Mouse (Mus musculus): ENCODE data around the gene 4930503B20Rik. TPM values are rescaled to one million over a fixed set of nuclear protein-coding genes. Genes with fewer than 3 reads are reported as not detected.

Gene 4930503B20Rik
- total RNA-seq, 2 experiments from 2014 or later = not detected

DNA sequence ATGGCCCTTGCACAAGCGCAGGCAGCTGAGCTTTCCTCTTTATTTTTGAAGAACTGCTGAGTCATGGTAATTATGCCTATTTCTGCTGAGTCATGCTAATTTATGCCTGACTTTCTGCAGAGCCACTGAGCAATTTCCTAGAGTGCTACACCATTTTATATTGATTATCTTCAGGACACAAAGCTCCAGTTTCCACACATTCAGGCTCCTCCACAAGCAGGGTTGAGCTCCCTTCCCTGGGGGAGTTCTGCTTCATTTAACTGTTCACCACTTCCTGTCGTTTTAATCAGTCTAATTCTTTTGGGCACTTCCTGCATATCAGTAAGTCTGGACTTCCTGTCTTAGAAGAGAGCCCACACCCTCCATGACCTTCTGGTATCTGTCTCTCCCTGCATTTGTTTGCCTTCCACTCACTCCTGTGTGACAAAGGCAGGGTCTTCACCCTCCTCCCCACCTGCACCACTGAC, 4.0 kb upstream of the 4930503B20Rik start:
- intact Hi-C loops (cut with DNase I; ENCODE audit: low total_unique reads) = no loop called here

DNA sequence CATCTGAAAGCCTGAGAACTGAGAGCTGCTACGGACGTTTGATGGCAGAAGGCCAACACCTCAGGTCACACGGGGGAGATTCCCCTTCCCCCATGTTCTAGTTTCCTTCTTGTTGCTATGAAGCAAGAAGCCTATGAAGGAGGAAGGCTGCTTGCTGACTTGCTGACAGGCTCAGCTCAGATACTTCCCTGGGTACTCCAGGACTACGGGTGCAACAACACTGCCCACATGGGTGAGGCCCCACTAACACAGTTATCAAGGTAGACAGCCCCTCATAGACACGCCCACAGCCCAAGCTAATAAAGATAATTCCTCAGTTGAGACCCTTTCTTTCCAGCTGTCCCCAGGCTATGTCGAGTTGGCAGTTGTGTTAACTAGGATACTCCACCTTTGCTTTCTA, 2.6 kb upstream of the 4930503B20Rik start:
- no peak for DNase-seq
- intact Hi-C loops (cut with DNase I; ENCODE audit: low total_unique reads) = no loop called here

More for the DNA sequence above, 4.0 kb upstream of the 4930503B20Rik start:
- no peak for DNase-seq

DNA sequence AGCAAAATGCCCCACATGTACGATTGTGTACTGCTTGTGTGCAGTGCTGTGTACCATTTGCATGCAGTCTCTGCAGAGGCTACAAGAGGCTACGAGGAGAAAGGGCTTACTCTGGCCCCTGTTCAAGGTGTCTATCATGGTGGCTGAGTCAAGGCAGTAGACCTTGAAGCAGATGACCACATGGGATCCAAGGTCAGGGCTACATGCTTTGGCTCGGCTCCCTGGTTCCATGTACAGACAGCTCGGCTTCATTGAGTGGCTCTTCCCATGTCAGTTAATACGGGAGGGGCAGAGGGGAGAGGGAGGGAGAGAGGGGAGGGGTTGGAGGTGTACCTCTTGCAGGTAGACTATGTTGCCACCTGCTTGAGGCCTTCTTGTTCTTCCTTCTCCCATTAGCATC, 1.3 kb upstream of the 4930503B20Rik start:
- intact Hi-C loops (cut with DNase I; ENCODE audit: low total_unique reads) = no loop called here
- DNase-seq = no peak

DNA sequence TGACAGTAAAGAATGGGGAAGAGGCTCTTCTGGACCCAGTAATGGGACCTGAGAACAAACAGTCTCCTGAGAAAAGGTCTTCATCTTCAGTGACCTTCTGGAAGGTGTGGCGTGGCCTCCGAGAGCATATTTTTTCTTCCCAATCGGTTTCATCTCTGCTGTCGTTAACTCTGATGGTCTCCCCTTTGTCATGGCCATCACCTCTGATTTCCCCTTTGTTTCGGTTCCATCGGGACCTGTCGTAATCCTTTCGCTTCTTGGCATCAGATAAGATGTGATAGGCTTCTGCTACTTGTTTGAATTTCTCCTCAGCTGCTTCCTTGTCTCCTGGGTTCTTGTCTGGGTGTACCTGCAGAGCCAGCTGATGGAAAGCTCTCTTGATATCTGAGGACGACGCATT, 401 bp downstream of the 4930503B20Rik start:
- intact Hi-C loops (cut with DNase I; ENCODE audit: low total_unique reads) = no loop called here
- DNase-seq = no peak

DNA sequence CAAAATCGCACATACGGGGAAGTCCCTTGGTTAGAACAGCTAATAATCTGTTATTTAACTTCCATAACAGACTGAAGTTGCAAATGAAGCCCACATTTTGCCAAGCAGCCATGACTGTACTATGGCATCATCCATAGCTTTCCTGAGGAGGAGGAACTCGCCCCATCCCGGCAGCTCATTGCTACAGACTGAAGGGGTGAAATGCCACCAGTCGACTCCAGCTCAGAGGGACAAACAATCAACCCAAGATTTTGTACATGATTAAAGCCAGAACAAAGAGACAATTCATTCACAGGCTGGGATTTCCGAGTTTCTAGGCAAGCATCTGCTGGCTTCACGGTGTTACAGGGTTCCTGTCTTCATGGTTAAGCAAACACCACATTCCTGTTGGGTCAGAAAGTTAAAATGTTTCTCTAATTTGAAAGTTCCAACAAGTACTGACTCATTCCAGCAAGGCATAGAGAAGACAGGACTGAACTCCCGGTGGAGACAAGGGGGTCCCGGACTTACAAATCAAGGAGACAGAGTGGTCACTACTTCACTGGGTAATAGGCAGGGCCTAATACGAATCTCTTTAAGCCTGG, 1.7 kb downstream of the 4930503B20Rik start:
- no peak for DNase-seq
- intact Hi-C loops (cut with DNase I; ENCODE audit: low total_unique reads) = no loop called here

DNA sequence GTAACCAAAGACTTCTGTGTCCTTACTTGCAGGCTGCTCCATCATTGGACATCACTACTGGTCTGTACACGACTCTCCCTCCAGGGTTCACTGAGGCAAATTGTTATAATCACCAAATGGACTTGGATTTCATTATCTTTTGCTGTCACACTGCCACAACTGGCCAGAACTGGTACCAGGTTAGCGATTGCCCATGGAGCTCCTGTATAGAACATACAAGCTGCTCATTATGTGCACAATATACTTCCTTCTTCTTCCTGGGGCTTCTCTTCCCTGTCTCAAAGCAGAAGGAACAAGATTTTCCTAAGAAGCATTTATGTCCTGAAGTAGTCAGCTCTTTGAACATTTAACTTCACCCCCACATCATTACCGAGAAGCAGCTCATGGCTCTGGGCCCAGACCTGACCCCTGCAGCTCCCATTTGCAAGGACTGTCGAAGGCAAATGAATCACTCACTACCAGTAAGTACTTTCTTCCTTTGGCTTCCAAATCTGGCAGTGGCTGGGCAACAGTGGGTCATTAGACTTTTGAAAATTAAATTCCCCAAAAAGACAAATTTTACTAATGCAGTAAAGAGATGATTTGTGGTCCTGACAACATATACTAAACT, 9.2 kb downstream of the 4930503B20Rik start:
- intact Hi-C loops (cut with DNase I; ENCODE audit: low total_unique reads) = no loop called here
- DNase-seq = peak; percentile 15

DNA sequence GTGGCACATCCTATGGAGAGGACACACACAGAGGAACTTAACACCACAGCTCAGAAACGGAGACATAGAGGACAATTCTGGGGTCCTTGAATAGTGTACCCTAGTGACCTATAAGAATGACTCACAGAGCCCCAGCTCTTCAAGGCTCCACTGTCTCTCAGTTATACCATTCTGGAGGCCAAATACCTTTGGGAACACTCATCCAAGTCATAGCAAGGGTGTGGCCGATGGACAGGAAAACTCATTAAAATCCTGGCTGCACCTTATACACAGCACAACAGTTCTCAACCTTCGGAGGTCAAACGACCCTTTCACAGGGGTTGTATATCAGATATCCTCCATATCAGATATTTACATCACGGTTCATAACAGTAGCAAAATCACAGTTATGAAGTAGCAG, 18.6 kb downstream of the 4930503B20Rik start:
- no peak for DNase-seq
- intact Hi-C loops (cut with DNase I; ENCODE audit: low total_unique reads) = no loop called here

DNA sequence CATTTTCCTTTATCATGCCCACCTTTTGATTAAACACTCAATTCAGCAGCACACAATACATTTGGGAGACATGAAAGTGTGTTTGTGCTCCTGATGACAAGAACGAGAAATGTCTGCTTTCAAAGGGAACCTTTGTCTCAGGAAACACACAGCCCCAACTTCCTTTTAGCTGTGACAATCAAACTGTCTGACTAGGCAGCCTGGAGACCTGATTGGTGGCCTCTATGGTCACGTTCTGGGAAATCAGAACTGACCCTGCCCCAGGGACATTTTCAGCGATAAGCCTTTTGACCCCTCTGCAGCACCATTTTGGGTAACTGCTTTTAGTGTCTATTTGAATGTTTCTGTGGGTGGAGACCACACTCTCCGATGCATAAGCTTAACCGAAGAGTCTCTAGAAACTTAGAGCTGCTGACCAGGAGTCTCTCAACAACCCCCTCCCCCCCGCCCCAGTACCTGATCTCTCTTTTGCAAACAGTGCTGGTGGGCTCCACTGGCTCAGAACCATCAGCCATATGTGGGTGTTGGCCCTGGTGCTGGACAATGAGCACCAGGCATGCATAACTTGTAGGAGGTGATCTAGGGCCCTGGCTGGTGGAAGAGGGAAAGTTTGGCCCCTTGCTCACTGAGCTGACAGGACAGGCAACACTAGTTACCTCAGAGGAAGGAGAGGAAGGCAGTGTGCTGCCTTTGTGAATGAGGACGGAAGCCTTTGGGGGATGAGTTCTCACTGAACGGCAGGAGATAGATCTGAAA, 22.7 kb downstream of the 4930503B20Rik start:
- DNase-seq = no peak
- intact Hi-C loops (cut with DNase I; ENCODE audit: low total_unique reads) = no loop called here

DNA sequence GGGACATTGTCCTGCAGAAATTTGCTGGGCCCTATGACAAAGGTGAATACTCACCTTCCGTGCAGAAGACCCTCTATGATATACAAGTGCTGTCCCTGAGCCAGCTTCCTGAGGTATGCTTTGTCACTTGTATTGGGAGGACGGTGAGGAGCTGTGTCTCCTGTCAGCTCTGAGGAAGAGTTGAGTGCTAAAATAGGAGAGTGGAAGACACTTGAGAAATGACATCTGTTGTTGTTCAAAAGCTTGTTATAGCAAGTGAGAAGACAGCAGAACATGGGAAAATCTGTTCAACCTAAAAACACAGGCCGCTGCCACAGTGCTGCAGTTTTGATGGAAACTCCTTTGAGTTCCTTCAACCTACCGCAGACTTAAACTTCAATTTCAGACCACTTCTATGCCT, 25.4 kb downstream of the 4930503B20Rik start:
- DNase-seq = no peak
- intact Hi-C loops (cut with DNase I; ENCODE audit: low total_unique reads) = no loop called here

DNA sequence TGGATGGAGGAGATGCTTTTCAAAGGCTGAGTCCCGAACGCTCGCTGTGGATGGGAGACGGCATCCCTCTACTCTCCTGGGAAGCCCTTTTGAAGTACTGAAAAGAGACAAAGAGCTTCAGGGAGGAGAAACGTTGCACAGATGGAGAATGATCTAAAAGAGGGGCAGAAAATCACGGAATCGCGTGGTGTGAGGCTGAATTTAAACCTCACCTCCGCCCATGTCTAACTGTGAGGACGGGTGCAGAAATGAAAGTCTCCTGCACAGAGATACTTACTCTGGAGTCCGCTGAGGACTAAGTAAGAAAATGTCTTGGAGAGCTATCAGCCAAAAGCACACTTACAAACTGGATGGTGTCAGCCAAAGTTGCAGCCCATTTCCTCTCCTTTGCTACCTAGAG, 29.2 kb downstream of the 4930503B20Rik start:
- intact Hi-C loops (cut with DNase I; ENCODE audit: low total_unique reads) = no loop called here
- no peak for DNase-seq

DNA sequence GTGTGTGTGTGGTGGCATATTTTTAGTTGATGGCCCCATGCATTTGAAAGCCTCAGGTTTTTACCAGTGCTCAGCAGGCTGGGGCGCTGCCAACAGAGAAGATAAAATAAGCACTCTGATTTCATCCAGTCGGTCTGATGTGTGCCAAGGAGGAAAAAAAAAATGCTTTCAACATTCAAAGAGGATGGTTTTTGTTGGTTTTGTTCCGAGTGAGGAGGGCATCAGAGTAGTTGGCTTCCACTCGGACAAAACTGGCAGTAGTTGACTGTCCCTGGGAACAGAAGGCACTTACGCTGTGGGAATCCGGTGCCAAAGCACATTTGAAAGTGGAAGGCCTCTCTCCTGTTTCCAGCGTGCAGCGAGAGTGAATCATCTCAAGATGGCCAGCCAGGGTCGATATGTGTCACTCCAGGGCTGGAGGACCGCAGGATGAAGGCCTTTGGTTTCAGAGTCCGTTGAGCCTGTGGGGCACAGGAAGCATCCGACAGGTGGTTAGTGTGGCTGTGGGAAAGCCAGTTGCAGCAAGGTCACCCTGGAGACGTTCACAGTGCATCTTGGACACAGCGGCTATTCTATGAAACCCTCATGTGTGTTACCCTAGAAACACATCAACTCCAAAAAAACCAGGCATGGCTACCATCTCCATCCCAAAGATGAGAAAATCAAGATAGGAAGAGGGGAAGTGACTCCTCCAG, 30.4 kb downstream of the 4930503B20Rik start:
- intact Hi-C loops (cut with DNase I; ENCODE audit: low total_unique reads) = no loop called here
- no peak for DNase-seq

DNA sequence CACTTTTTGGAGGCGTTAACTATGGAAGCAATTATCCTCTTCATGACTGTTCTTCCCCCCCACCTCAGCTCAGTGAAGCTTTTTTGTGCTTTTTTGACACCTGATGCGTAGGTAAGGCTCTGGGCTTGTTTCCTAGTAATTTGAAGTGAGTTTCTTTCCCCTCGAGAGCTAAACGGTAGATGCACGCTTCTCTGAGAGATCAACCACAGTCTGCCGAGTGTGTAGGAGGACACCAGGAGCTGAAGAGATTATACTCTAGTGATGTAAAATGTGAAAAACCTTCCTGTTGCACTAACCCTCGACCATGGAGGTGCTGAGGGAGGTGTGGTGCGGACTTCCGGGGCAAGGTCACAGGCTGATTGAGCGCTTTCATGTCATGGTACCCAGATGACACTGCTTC, 31.0 kb downstream of the 4930503B20Rik start:
- DNase-seq = no peak
- intact Hi-C loops (cut with DNase I; ENCODE audit: low total_unique reads) = no loop called here

DNA sequence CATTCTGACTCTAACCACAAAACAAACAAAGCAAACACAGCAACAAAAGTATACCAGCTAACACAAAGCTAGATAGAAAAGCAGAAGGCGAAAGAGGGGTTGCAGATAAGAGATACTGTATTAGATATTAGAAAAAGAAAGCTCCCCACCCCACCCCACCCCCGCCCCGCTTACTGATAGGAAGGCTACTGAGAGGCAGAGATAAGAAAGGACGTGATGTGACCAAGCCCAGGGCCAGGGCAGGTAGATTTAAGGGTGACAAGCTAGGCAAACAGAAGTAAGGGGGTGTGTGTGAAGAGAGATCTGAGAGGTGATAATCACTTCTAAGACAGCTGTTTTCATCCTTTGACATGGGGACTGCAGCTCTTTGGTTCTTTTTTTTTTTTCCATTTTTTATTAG, 32.8 kb downstream of the 4930503B20Rik start:
- no peak for DNase-seq
- intact Hi-C loops (cut with DNase I; ENCODE audit: low total_unique reads) = no loop called here

DNA sequence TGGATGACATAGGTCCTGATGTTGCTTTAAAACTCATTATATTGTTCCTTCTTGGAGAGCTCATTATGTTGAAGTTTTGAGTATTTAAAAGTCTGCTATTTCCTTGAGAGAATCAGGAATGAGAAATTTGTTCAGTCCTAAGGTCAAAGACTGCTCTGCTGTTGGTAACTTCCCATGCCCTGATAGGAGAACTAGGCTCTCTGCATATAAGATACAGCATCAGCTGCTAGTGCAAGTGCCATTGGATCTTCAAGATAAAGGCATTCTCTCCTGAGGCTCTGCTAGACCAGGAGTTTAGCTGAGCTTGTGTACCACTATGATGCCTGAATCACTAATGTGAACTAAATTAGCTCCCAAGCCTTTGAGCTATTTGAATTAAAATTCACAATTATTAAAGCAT, 33.2 kb downstream of the 4930503B20Rik start:
- no peak for DNase-seq
- intact Hi-C loops (cut with DNase I; ENCODE audit: low total_unique reads) = no loop called here

DNA sequence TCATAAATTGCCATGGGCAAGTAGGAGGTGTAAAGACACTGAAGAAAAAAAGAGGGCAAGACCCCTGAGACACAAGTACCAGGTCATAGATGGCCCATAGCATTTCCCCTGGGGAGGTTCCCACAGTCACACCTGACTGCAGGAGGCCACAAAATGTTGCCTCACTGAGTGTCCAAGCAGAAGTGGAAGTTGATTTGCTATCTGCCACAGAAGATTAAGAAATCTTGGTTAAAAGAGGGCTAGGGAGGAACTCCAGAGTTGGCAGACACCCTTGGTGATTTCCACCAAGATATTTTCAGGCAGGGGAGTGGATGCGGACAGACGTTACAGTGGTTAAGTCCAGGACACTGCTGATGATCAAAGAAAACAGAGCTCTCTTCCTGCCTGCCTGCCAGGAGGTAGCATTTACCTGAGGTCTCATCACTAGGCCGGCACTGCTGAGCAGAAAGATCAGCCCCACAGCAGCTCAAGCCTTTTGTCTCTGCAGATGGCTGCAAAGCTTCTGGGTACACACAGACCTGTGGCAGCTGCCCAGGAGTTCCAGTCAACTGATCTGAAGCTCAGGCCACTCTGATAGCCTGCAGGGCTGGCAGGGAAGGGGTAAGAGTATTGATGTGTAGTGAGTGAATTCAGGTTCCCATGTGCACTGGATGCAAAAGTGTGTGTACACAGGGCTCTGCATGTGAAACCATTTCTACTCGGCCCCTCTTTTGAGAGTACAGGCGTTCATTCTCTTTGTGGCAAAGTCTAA, 34.4 kb downstream of the 4930503B20Rik start:
- intact Hi-C loops (cut with DNase I; ENCODE audit: low total_unique reads) = no loop called here
- no peak for DNase-seq

DNA sequence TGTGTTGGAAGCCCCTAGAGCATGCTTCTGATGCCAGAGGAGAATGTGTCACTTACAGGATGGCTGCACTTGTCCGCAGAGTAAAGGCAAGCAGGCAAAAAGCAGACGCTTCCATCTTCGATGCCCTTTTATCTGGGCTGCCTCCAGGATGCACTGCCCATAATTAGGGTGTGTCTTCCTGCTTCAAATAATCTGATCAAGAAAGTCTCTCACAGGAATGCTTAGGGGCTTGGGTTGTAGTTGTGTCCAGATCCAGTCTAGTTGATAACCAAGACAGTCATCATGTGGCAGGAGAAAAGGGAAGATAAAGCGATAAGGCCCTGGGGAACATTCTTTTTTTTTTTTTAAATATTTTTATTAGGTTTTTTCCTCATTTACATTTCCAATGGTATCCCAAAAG, 35.6 kb downstream of the 4930503B20Rik start, which contains the start of gene Dnase2b:
Dnase2b (minus strand) TSS at position 101 of the 400 bp plus-strand sequence.
- no peak for DNase-seq
- intact Hi-C loops (cut with DNase I; ENCODE audit: low total_unique reads) = no loop called here

DNA sequence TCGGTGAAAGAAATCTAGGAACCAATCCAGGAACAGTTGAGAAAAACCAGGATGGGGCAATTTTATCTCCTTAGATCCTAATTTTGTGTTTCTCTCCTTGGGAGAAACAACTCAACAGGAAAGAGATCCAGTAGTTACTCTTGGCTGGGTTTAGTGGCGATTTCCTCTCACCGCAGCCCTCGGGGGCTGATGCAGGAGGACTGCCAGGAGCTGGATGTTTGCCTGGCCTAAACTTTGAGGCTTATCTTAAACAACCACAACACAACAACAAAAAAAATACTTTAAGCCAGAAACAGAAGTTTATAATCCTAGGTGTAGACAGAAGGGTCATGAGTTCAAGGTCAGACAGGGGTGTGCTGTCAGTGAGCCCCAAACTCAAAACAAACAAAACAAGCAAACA, 39.3 kb downstream of the 4930503B20Rik start:
- DNase-seq = peak; percentile 11
- intact Hi-C loops (cut with DNase I; ENCODE audit: low total_unique reads) = no loop called here

DNA sequence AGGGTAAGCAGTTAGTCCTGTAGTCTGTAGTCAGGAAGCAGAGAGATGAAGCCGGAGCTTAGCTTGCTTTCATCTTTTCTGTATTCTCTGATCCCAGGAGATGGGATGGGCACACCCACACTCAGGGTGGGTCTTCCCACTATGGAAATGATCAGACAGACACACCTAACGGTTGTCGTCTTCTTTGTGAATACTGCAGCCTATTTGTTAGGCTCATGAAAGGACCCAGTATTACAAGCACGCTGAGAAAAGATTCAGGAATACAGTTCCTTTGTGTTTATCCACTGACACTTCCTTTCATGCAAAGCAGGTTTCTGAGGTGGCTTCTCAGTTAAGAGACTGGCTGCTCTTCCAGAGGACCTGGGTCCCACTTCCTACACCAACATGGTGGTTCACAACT, 39.9 kb downstream of the 4930503B20Rik start:
- DNase-seq = no peak
- intact Hi-C loops (cut with DNase I; ENCODE audit: low total_unique reads) = no loop called here

DNA sequence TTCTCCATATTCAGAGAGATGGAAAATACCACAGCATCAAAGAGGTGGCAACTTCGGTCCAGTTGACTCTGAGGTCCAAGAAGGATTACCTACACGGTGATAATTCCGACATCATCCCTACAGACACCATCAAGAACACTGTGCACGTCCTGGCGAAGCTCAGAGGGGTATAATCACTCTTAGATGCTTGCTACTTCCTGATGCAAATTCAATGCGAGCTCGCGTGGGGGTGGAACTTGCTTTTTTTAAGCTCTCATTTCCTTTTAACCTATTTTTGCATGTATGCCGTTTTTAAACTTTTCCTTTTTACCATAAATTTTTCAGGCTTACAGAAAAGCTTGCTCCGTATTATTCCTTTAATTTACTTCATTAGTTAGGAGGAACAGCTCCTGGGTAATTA, 40.8 kb downstream of the 4930503B20Rik start:
- intact Hi-C loops (cut with DNase I; ENCODE audit: low total_unique reads) = no loop called here
- DNase-seq = no peak

DNA sequence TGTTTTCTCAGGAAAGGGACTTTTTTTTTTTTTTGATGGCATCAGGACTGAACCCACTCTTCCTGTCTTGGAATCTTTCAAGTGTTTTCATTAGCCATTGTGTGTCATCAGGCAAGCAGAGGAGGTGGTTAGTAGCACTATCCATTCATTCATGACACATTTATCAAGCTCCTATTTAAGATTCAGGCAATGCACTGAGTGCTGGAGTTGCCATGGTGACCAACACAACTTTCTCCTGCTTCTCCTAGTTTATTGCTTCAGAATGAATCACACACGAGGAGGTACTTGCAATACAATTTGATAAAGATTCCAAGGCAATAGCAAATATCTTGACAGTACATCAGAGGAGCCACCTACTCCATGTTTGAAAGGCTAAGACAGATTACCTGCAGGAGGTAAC, 43.7 kb downstream of the 4930503B20Rik start:
- no peak for DNase-seq
- intact Hi-C loops (cut with DNase I; ENCODE audit: low total_unique reads) = no loop called here
